Mouse (Mus musculus) duodenum, adult 2 months (tissue): ENCODE measurements around the gene Prrc2c. TPM values are rescaled to one million over a fixed set of nuclear protein-coding genes. Genes with fewer than 3 reads are reported as not detected.

Source experiments
- polyA plus RNA-seq: library from polyadenylated mRNA; depleted of rRNA; stranded (reverse); fragments of >200 nt; gene quantifications from 2 replicates; pipeline ENCODE4 v1.2.3, GENCODE M21; 2012; ENCODE audit warnings: low replicate concordance; rRNA removed

The Prrc2c gene
- 11.9 and 20.4 TPM in 2 replicates for polyA plus RNA-seq

GRCm38 (mm10) chr1:162740401-162740835, at the start of gene Prrc2c:
Gene Prrc2c (minus strand): TSS chr1:162740556.

DNA sequence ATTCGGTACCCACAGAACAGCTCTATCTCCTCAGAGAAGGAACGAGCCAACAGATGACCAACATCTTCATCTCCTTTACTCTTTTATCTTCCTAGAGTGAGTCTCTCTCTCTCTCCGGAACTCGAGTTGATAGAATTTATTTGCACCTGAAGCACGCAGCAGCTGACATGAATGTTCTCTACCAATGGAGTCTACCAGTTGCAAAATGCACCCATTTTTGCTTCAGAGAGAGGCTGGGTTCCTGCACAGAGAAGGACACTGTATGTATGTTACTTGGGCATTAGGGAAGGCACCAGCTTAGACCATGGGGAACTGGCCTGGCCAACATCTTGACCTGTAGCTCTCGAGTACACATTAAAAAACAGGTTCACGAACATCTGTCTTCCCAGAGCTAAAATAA, 82.2 kb downstream of the Prrc2c start, which contains the start of gene Myocos:
TSS of gene Myocos (minus strand) at position 101 of the 400 bp plus-strand sequence.

GRCm38 (mm10) chr1:162639051-162639750, 101.2 kb downstream of the Prrc2c start, which contains the start of gene Myoc:
Gene Myoc (plus strand): TSS chr1:162639155.

Other genes starting within 250 kb of the Prrc2c start
- gene Mettl13, start 192.0 kb downstream of the Prrc2c start, polyA plus RNA-seq: 1.8 and 2.2 TPM in 2 replicates
- gene Vamp4, start 170.0 kb downstream of the Prrc2c start, polyA plus RNA-seq: 5.6 and 5.7 TPM in 2 replicates
- not detected in 2 replicates for gene Myoc, start 101.4 kb downstream of the Prrc2c start, polyA plus RNA-seq
- gene Myocos, start 82.3 kb downstream of the Prrc2c start, polyA plus RNA-seq: not detected in 2 replicates
- 4.6 and 6.5 TPM in 2 replicates for gene Fmo4, start 73.4 kb upstream of the Prrc2c start, polyA plus RNA-seq
- gene Fmo1, start 126.1 kb upstream of the Prrc2c start, polyA plus RNA-seq: 1.6 and 2.9 TPM in 2 replicates
- 0.76 and 0.92 TPM in 2 replicates for gene Fmo2, start 158.2 kb upstream of the Prrc2c start, polyA plus RNA-seq
- gene Fmo6, start 197.0 kb upstream of the Prrc2c start, polyA plus RNA-seq: not detected in 2 replicates
- gene Fmo3, start 244.0 kb upstream of the Prrc2c start, polyA plus RNA-seq: not detected in 2 replicates